Mouse (Mus musculus) cortical plate, adult 2 months (tissue): ENCODE measurements around the gene Unc79.

Source experiments
- CTCF ChIP-seq: fragments of 200-500 bp; IDR thresholded peaks from 2 replicates; pipeline ENCODE4 v1.5.1; 2011; ENCODE audit warnings: mild to moderate bottlenecking, control low read depth, low read length; ENCODE audit not compliant: insufficient read depth; ENCODE audit errors: extremely low read depth
- POLR2A ChIP-seq: fragments of 200-500 bp; IDR thresholded peaks from 2 replicates; pipeline ENCODE4 v1.6.1; 2011; ENCODE audit warnings: mild to moderate bottlenecking, low read length, control low read depth; ENCODE audit not compliant: insufficient read depth; ENCODE audit errors: extremely low read depth

GRCm38 (mm10) chr12:102935892-102936291 is 12.8 kb upstream of the Unc79 start:
- no peak for TF ChIP-seq CTCF
- TF ChIP-seq POLR2A, result no peak
